Mouse (Mus musculus) cerebellum, adult 2 months (tissue): ENCODE measurements around the gene Gm21954.

Source experiments
- CTCF ChIP-seq: fragments of 200-500 bp; IDR thresholded peaks from 2 replicates; pipeline ENCODE4 v1.5.1; 2011; ENCODE audit warnings: low read depth, mild to moderate bottlenecking, control low read depth, low read length, moderate library complexity, borderline replicate concordance; ENCODE audit not compliant: insufficient read depth
- POLR2A ChIP-seq: fragments of 200-500 bp; IDR thresholded peaks from 2 replicates; pipeline ENCODE4 v1.6.1; 2011; ENCODE audit warnings: low read length, control low read depth, borderline replicate concordance; ENCODE audit not compliant: insufficient read depth

- TF ChIP-seq CTCF: peak; percentile 34; the same call in 1 of the 2 replicates
- TF ChIP-seq POLR2A: no peak
Measured at GRCm38 (mm10) chr3:55449148-55449547, 22.9 kb downstream of the Gm21954 start.
